Mouse (Mus musculus) embryonic fibroblast, embryonic 13.5 days (primary cell): Measurements from ENCODE around the gene Mbl2.

Source experiments
- CTCF ChIP-seq: IDR thresholded peaks from 2 replicates; pipeline ENCODE4 v1.5.1; 2011; ENCODE audit warnings: mild to moderate bottlenecking, control low read depth, low read length, moderate library complexity, borderline replicate concordance; ENCODE audit not compliant: insufficient read depth
- POLR2A ChIP-seq: IDR thresholded peaks from 2 replicates; pipeline ENCODE4 v1.6.1; 2011; ENCODE audit warnings: low read depth, mild to moderate bottlenecking, control low read depth, low read length, moderate library complexity

GRCm38 (mm10) chr19:30194999-30195398 is 37.7 kb upstream of the Mbl2 start:
- no peak for TF ChIP-seq CTCF
- no peak for TF ChIP-seq POLR2A
